Mouse (Mus musculus): ENCODE results near the gene Zfp11. TPM values are rescaled to one million over a fixed set of nuclear protein-coding genes. Genes with fewer than 3 reads are reported as not detected.
"Not testable (repeated sequence)": the region's sequence is repeated elsewhere in the genome, so short reads cannot be mapped to it uniquely, and the experiment has no call there.

The Zfp11 gene
- total RNA-seq, 1 experiment from 2014 or later, result 0.86 TPM

DNA sequence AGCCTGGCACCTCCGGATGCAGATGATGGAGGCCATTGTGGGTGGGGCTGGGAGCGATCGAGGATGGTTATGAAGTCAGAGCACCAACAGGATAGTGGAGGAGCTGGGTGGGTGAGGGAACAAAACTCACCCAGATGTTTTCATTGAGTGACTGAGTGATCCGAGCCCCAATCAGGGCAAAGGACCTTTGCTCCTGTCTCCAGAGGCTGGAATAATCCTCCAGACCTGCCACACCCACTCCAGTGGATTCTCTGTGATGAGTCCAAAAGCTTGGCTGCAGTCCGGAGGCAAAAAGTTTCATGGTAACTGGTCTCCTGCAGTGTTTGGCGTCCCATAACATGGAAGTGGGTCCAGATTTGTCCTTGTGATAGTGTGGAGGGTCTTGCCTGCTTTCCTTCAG is 43.8 kb downstream of the Zfp11 start:
- no peak for ATAC-seq (replicated peaks; ENCODE audit: insufficient number of reproducible peaks, low FRiP score, low TSS enrichment, poor library complexity, severe bottlenecking)

DNA sequence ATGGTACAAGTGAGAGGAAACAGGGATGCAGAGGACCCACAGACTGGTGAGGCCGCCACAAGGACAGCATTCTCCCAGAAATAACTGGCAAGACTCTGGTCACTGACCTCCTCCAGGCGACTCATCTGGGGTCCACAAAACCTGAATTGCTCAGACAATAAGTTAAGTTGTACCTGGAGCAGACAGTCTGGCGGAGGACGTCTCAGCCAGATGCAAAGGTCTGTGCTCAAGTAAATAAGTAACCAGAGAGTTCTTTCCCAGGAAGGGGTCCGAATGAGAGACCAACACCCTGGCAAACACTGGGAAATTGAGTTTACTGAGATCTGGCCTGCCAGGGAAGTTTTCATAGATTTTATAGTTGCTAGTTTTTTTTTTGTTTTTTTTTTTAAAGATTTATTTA is 48.5 kb downstream of the Zfp11 start:
- ATAC-seq (replicated peaks; ENCODE audit: insufficient number of reproducible peaks, low FRiP score, low TSS enrichment, poor library complexity, severe bottlenecking), result no peak

DNA sequence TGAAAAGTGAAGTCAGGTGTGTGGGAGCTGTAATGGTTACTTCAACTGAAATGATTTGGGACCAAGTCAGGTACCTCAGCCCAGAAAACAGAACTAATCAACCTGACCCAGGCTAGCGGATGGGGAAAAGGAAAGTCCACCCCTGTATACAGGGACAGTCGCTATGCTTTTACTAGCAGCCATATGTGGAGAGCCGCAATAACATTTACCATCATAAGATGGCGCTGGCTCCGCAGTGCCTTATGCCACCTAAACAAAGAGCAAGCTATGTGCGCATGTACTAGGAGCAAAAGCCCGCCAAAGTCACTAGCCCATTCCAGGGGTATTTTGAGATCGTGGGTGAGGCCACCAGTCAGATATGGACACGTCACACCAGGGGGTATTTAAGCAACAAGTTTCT is 49.3 kb downstream of the Zfp11 start:
- not testable (repeated sequence) for ATAC-seq (replicated peaks; ENCODE audit: insufficient number of reproducible peaks, low FRiP score, low TSS enrichment, poor library complexity, severe bottlenecking)

DNA sequence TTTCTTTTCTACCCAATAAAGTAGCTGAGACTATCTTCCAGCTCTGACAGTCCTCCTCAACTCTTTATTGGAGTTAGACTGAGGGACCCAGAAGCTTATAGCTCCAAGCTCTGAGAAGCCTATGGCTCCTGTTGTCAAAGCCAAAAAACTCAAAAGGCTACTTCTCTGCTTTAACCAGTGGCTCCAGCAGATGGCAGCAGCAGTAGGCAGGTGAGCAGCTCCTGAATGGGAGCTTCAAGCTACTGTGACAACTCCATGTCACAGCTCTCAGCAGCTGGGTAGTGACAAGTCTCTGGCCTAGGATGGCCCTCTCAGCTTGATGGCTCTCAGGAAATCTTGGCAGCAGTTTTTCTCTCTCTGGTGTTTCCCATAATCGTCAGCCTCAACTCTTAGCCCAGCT is 58.8 kb downstream of the Zfp11 start:
- no peak for ATAC-seq (replicated peaks; ENCODE audit: insufficient number of reproducible peaks, low FRiP score, low TSS enrichment, poor library complexity, severe bottlenecking)

DNA sequence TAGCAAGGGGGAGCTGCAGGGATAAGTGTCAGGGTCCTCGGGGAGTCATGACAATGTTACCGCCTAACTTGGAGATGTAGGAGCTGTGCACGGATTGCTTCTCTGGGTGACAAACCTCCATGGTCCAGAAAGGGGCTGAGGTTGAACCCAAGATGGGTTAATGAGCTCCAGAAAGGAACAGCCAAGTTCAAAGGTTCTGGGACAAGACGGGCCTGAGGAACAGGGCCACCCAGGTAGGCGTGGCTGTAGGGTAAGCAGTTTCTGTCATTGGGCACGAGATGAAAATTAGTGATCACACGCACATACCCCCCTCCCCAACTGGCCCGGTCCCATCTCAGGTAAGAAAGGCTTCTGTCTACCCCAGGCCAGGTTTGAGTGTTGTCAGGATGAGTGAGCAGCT is 62.4 kb downstream of the Zfp11 start:
- no peak for ATAC-seq (replicated peaks; ENCODE audit: insufficient number of reproducible peaks, low FRiP score, low TSS enrichment, poor library complexity, severe bottlenecking)

Other genes with a start within 250 kb of the Zfp11 start
- gene Sfswap, start 168.9 kb downstream of the Zfp11 start, total RNA-seq (2017), result 104 to 140 TPM (median 114 TPM) in 3 replicates
- gene Mmp17, start 85.9 kb downstream of the Zfp11 start, total RNA-seq (2017), result 0.10 to 0.29 TPM in 2 of 3 replicates, not detected in the other
- not detected in 3 replicates for gene Sept14, start 38.4 kb upstream of the Zfp11 start, total RNA-seq (2017)
- 34.6 to 75.1 TPM (median 51.6 TPM) in 3 replicates for gene Mrps17, start 45.4 kb upstream of the Zfp11 start, total RNA-seq (2017)
- 22.3 to 33.3 TPM (median 24.7 TPM) in 3 replicates for gene Nipsnap2, start 55.0 kb upstream of the Zfp11 start, total RNA-seq (2017)
- gene Psph, start 117.3 kb upstream of the Zfp11 start, total RNA-seq (2017), result 6.7 to 17.3 TPM (median 10.8 TPM) in 3 replicates
- 3.8 to 13.7 TPM (median 6.4 TPM) in 3 replicates for gene Sumf2, start 176.9 kb upstream of the Zfp11 start, total RNA-seq (2017)
- gene Chchd2, start 217.4 kb upstream of the Zfp11 start, total RNA-seq (2017), result 183 to 342 TPM (median 299 TPM) in 3 replicates
- 0.68 to 2.2 TPM in 2 of 3 replicates, not detected in the other for gene Zbed5, start 225.6 kb upstream of the Zfp11 start, total RNA-seq (2017)
- 0.75 TPM in 1 of 3 replicates, not detected in the others for gene Phkg1, start 228.4 kb upstream of the Zfp11 start, total RNA-seq (2017)
- gene Nupr1l, start 238.4 kb upstream of the Zfp11 start, total RNA-seq (2017), result 0.48 to 4.0 TPM (median 1.9 TPM) in 3 replicates